Mouse (Mus musculus) ES-E14 (cell line): ENCODE results near the gene Tmcc1.

ENCODE experiments used
- CHD2 ChIP-seq: IDR thresholded peaks from 2 replicates; pipeline ENCODE4 v1.6.1; 2014; ENCODE audit warnings: mild to moderate bottlenecking, low read depth, low read length, inconsistent platforms
- HCFC1 ChIP-seq: IDR thresholded peaks from 2 replicates; pipeline ENCODE4 v1.6.1; 2012; ENCODE audit warnings: low read length, inconsistent platforms, borderline replicate concordance; ENCODE audit not compliant: insufficient read depth
- MAFK ChIP-seq: IDR thresholded peaks from 2 replicates; pipeline ENCODE4 v1.6.1; 2014; ENCODE audit warnings: mild to moderate bottlenecking, low read depth, low read length, inconsistent platforms; ENCODE audit not compliant: insufficient read depth
- ZC3H11A ChIP-seq: IDR thresholded peaks from 2 replicates; pipeline ENCODE4 v1.6.1; 2012; ENCODE audit warnings: low read depth, mild to moderate bottlenecking, inconsistent platforms, low read length, borderline replicate concordance
- ZNF384 ChIP-seq: IDR thresholded peaks from 2 replicates; pipeline ENCODE4 v1.6.1; 2012; ENCODE audit warnings: low read depth, low read length, inconsistent platforms

GRCm38 (mm10) chr6:116073610-116074009, 119.7 kb downstream of the Tmcc1 start:
- TF ChIP-seq ZC3H11A, result no peak
- TF ChIP-seq MAFK, result no peak
- no peak for TF ChIP-seq HCFC1
- TF ChIP-seq ZNF384, result no peak
- no peak for TF ChIP-seq CHD2
